Comparison of ENCODE assay signal across 14 mouse cellular contexts in genomic region chr7:133888926-133889920, GRCm38 (mm10).
DNase-seq lines count a peak whose midpoint lies in the region; ATAC-seq and TF ChIP-seq lines count a peak whose summit lies in the region.
"Had no signal": no experiment of that assay in that cellular context is flagged by ENCODE, and none has a peak within 500 bp of the region (broad histone marks: within the 10 kb centered on the region; RNA-seq: fewer than 3 reads in every experiment).

No protein-coding gene starts in this region.

- no peak for TF ChIP-seq CTCF in brain, embryonic 14.5 days (IDR thresholded peaks at IDR 0.05; ENCODE audit: borderline replicate concordance, extremely low read depth, insufficient read depth, insufficient read length)

- no peak overlapping the region for H3K4me3 ChIP-seq in liver, embryonic 12.5 days
- H3K4me3 ChIP-seq: hindbrain, embryonic 10.5 days; liver, embryonic 15.5 days had no signal

- no peak overlapping the region for H3K27ac ChIP-seq in liver, embryonic 12.5 days
- H3K27ac ChIP-seq: hindbrain, embryonic 10.5 days; liver, embryonic 15.5 days had no signal

- no peak overlapping the region for H3K9ac ChIP-seq in liver, embryonic 12.5 days
- H3K9ac ChIP-seq: liver, embryonic 15.5 days had no signal

- 66% methylated on average over 19 of the region's 19 CpGs for WGBS in liver, embryonic 12.5 days (ENCODE audit: insufficient replicate concordance)

- no peaks in the 10 kb centered on the region for H3K9me3 ChIP-seq in liver, embryonic 12.5 days (replicated peaks)
- H3K9me3 ChIP-seq: hindbrain, embryonic 10.5 days; liver, embryonic 15.5 days had no signal

- H3K4me2 ChIP-seq in liver, embryonic 12.5 days = no peak overlapping the region
- H3K4me2 ChIP-seq: liver, embryonic 15.5 days had no signal

- no peaks in the 10 kb centered on the region for H3K4me1 ChIP-seq in liver, embryonic 12.5 days
- H3K4me1 ChIP-seq: hindbrain, embryonic 10.5 days; liver, embryonic 15.5 days had no signal

- no peak for ATAC-seq in liver, embryonic 12.5 days
- ATAC-seq in granulocyte monocyte progenitor cell, adult 5-6 weeks (replicated peaks; ENCODE audit: poor library complexity, severe bottlenecking) = no peak
- ATAC-seq: intestine, embryonic 16.5 days had no signal

- no peaks in the 10 kb centered on the region for H3K36me3 ChIP-seq in liver, embryonic 12.5 days
- H3K36me3 ChIP-seq: hindbrain, embryonic 10.5 days; liver, embryonic 15.5 days had no signal

- TF ChIP-seq POLR2A in brain, embryonic 14.5 days (IDR thresholded peaks at IDR 0.05; ENCODE audit: borderline replicate concordance, extremely low read depth, insufficient read depth, insufficient read length, poor library complexity, severe bottlenecking) = no peak

- no peaks in the 10 kb centered on the region for H3K27me3 ChIP-seq in liver, embryonic 12.5 days (replicated peaks)
- H3K27me3 ChIP-seq: liver, embryonic 15.5 days had no signal

- peak; percentile 13 for DNase-seq in kidney, adult 9 months
- DNase-seq in kidney, adult 11 months = no peak
- peak; percentile 17 for DNase-seq in brain, embryonic 14.5 days (ENCODE audit: low read depth)
- peak; percentile 38 for DNase-seq in gastrocnemius, postnatal 10 days
- DNase-seq in heart, postnatal 4 days = peak; percentile 43
- DNase-seq: adrenal gland, postnatal 25 days; cerebellum, adult 11 months; retina, postnatal 1 day; thymus, adult 2 months had no signal
